Mouse (Mus musculus) limb, embryonic 15.5 days (tissue): ENCODE data around the gene Svop. TPM values are rescaled to one million over a fixed set of nuclear protein-coding genes. Genes with fewer than 3 reads are reported as not detected.

ENCODE experiments used
- ATAC-seq: fragments of 200-750 bp; cut with Nextera tagmentation; 2 replicates; pipeline ENCODE4 v1.8.0; 2017; ENCODE audit warnings: low read depth, moderate TSS enrichment; ENCODE audit not compliant: insufficient number of reproducible peaks, low FRiP score, low TSS enrichment
- H3K27ac ChIP-seq: fragments of 300-500 bp; sonication (generic); 2 replicates; pipeline ENCODE4 v1.5.1; 2015; ENCODE audit warnings: moderate library complexity, mild to moderate bottlenecking, inconsistent platforms
- H3K27me3 ChIP-seq: fragments of 300-500 bp; sonication (generic); 2 replicates; pipeline ENCODE4 v1.6.1; 2015; ENCODE audit warnings: inconsistent platforms
- H3K36me3 ChIP-seq: fragments of 300-500 bp; sonication (generic); 2 replicates; pipeline ENCODE4 v1.6.1; 2015; ENCODE audit warnings: inconsistent platforms
- H3K4me1 ChIP-seq: fragments of 300-500 bp; sonication (generic); 2 replicates; pipeline ENCODE4 v1.6.1; 2015; ENCODE audit warnings: inconsistent platforms
- H3K4me2 ChIP-seq: fragments of 300-500 bp; sonication (generic); 2 replicates; pipeline ENCODE4 v1.6.1; 2015; ENCODE audit warnings: mild to moderate bottlenecking, inconsistent platforms
- H3K4me3 ChIP-seq: fragments of 300-500 bp; sonication (generic); 2 replicates; pipeline ENCODE4 v1.5.1; 2015; ENCODE audit warnings: mild to moderate bottlenecking, inconsistent platforms
- H3K9ac ChIP-seq: fragments of 300-500 bp; sonication (generic); 2 replicates; pipeline ENCODE4 v1.6.1; 2015; ENCODE audit warnings: inconsistent platforms
- H3K9me3 ChIP-seq: fragments of 300-500 bp; sonication (generic); 2 replicates; pipeline ENCODE4 v1.6.1; 2016; ENCODE audit warnings: inconsistent platforms
- WGBS: fragments of 180-500 bp; shearing (Covaris S2); methylation state at CpG from one replicate; pipeline ENCODE4 v1.1.7; 2015; 5-methylcytosine and 5-hydroxymethylcytosine counted together
- polyA plus RNA-seq: library from polyadenylated mRNA; unstranded; fragments of >200 nt; fragmentation: Nextera tagmentation; extraction: Ambion mirVana; gene quantifications from 2 replicates; pipeline ENCODE4 v1.2.1, GENCODE M21; 2015

Gene Svop
- polyA plus RNA-seq, 1 experiment from 2014 or later = 0.24 TPM

DNA sequence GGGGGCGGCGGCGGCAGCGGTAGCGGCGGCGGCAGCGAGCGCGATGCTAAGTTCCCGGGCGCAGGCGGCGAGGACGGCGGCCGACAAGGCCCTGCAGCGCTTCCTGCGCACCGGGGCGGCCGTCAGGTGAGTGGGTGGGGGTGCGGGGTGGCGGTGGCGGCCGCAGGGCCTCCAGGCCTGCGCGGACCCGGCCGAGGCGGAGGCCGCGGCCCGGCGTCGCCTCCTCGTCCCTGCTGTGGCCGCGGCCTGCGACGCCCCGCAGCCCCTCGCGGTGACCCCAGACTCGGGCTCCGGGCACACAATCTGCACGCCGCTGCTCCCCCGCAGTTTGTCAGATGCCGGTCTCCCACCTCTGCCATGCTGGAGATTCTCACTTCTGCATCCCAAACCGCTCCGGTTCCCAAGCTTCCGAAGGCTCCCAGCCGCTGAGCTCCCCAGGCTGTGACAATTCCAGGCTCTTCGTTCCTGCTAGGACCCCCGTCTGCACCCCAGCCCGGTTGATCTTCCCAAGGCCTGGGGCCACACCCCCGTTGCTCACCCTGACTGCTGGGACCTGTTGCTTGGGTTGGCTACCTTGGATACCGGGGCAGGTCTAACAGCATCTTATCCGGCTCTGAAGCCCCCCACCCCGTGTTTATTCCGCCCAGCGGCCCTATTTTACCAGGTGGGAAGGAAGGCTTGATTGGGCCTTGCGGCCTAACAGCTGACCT lies 9.2 kb upstream of the Svop start:
- H3K27me3 ChIP-seq = no peaks in the 10 kb centered on the region
- peaks cover 25% of the 10 kb centered on the region for H3K36me3 ChIP-seq
- WGBS = 4% methylated on average over 26 of the region's 64 CpGs
- H3K4me2 ChIP-seq = peak overlapping the region; percentile 93
- H3K9ac ChIP-seq = peak overlapping the region; percentile 96
- H3K9me3 ChIP-seq = no peaks in the 10 kb centered on the region
- H3K27ac ChIP-seq = peak overlapping the region; percentile 68
- peak overlapping the region; percentile 98 for H3K4me3 ChIP-seq
- peaks cover 14% of the 10 kb centered on the region for H3K4me1 ChIP-seq
- ATAC-seq = 0 out of 2 replicates have a peak, but pooled peaks have one; percentile 22

DNA sequence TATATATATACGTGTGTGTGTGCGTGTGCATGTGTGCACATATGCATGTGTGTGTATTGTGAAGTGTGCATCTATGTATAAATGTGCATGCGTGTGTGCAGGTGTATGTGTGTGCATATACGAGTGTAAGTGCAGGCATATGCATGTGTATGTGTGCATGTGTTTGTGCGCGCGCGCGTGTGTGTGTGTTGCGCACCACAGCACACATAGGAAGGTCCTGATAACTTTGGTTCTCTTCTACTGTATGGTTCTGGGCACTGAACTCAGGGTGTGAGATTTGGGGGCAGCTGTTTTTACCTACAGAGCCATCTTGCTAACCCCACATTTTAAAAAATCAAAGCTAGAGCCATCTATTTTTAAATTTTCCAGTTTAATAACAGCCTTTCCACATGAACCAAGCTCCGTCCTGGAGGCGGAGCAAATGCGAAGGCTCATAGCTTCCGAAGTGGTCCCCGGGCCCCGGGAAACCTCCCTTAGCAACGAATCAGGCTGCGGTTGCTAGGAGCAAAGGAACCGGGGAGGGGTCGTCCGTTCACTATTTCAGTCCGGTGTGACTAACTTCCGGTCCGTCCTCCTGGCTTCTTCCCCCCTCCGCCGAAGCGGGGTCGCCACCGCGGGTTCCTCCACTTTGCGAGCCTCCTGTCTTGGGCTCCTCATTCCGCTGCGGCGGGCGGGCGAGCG lies 8.5 kb upstream of the Svop start:
- H3K4me1 ChIP-seq = peaks cover 14% of the 10 kb centered on the region
- H3K4me2 ChIP-seq = peak overlapping the region; percentile 93
- H3K9me3 ChIP-seq = no peaks in the 10 kb centered on the region
- 8% methylated on average over 37 of the region's 37 CpGs for WGBS
- peaks cover 18% of the 10 kb centered on the region for H3K36me3 ChIP-seq
- H3K27ac ChIP-seq = peak overlapping the region; percentile 68
- H3K4me3 ChIP-seq = peak overlapping the region; percentile 98
- H3K27me3 ChIP-seq = no peaks in the 10 kb centered on the region
- peak; percentile 78 for ATAC-seq
- H3K9ac ChIP-seq = peak overlapping the region; percentile 96

DNA sequence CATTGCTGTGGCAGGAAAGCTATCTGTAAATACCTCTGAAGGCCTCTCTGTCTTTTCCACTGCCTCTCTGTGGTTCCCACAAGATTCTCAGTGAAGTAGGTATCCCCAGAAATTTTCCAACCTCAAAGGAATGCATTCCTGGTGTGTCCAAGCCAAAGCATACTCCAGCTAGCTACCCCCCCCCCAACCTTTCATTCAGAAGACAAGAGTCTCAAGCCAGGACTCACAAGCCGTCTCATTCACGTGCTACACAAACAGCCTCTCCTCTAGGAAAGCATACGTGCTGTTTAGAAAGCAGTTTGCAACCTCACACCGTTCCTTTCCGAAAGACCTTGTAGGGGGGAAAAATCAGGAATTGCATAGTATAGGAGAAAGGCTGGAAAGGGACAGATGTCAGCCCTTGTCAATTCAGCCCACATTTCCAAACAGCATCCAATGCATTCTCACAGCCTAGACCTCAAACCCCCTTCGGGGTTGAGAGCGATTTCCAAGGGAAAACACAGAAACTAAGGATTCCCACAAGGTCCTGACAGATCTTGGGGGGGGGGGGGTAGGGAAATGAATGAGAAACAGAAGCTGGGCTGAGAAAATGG lies 853 bp downstream of the Svop start:
- no peak overlapping the region for H3K27ac ChIP-seq
- 23% methylated on average over 7 of the region's 7 CpGs for WGBS
- ATAC-seq = no peak
- H3K27me3 ChIP-seq = peaks cover 15% of the 10 kb centered on the region
- H3K9me3 ChIP-seq = no peaks in the 10 kb centered on the region
- H3K4me3 ChIP-seq = no peak overlapping the region
- H3K36me3 ChIP-seq = no peaks in the 10 kb centered on the region
- peaks cover 8% of the 10 kb centered on the region for H3K4me1 ChIP-seq
- H3K4me2 ChIP-seq = 0 out of 2 replicates have a peak overlapping the region, but pooled peaks have one; percentile 41
- no peak overlapping the region for H3K9ac ChIP-seq

DNA sequence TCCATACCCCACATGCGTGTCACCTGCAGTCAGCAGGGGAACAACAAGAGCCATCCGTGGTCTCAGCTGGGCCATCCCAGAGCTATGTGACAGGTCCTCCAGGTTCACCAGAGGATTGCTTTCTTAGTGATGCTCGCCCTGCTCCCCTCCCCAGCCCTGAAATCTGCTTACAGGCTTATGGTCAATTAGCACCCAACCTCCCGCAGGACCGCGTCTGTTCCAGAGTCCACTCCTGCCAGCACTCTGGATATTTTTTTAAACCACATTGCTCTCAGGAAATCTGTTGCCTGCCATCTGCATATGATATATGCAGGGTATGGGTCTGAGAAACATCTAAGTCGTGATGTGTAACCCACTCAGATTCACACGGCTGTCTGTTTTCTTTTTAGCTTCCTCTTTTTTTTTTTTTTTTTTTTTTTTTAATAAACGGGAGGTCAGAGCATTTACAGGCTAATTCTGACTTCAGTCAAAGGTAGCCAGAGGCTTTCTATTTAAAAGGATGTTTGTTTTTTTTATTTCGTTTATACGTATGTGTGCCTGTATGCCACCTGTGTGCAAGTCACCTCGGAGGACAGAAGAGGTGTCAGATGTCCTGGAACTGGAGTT lies 3.4 kb downstream of the Svop start:
- no peak overlapping the region for H3K9ac ChIP-seq
- no peak for ATAC-seq
- H3K4me1 ChIP-seq = peaks cover 8% of the 10 kb centered on the region
- H3K27ac ChIP-seq = no peak overlapping the region
- H3K4me2 ChIP-seq = no peak overlapping the region
- no peaks in the 10 kb centered on the region for H3K9me3 ChIP-seq
- WGBS = 63% methylated on average over 12 of the region's 12 CpGs
- H3K36me3 ChIP-seq = no peaks in the 10 kb centered on the region
- H3K27me3 ChIP-seq = peaks cover 15% of the 10 kb centered on the region
- H3K4me3 ChIP-seq = no peak overlapping the region

DNA sequence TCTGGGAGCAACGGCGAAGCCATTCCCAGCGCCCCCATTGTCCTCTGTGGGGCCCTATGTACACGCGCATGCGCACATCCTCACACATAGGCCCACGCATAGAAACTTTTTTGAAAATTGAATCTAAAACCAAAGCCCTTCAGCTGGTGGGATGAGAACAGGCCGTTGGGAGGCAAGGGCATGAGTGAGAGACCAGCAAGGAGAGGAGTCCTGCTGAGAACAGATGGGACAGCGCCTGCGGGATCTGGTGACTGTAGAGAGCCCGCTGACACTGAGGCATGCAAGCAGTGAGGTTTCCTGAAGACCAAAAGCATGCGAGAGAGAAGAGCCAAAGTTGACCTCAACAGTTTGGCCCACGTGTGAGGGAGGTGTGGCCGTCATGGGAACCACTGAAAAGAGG lies 5.9 kb downstream of the Svop start:
- 76% methylated on average over 14 of the region's 14 CpGs for WGBS
- Histone ChIP-seq H3K4me3 (no peak overlapping the region), H3K9me3 (no peaks in the 10 kb centered on the region), H3K36me3 (no peaks in the 10 kb centered on the region), H3K9ac (no peak overlapping the region), H3K4me1 (no peaks in the 10 kb centered on the region), H3K4me2 (no peak overlapping the region), H3K27ac (no peak overlapping the region), H3K27me3 (no peaks in the 10 kb centered on the region)
- ATAC-seq = no peak

DNA sequence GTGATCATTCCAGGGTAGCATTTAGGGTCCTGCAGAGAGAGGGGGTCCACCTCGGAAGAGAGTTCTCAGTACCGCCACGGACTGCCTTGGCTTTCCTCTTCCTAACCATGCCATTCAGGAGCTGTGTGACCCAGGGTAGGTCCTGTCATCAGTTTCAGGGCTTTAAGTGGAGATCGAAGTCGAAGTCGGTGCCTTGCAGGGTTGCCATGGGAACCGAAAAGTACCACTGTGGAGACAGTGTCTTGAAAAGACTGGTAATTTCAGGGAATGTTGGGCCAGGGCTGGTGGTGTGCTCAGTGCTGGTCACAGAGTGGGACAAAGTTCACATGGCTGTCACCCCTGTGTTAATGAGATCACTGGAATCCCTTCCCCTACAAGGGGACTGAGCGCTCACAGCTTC lies 14.4 kb downstream of the Svop start:
- no peak overlapping the region for H3K4me3 ChIP-seq
- H3K27me3 ChIP-seq = no peaks in the 10 kb centered on the region
- no peak overlapping the region for H3K9ac ChIP-seq
- WGBS = 75% methylated on average over 8 of the region's 8 CpGs
- no peaks in the 10 kb centered on the region for H3K9me3 ChIP-seq
- no peaks in the 10 kb centered on the region for H3K36me3 ChIP-seq
- no peaks in the 10 kb centered on the region for H3K4me1 ChIP-seq
- no peak for ATAC-seq
- H3K4me2 ChIP-seq = no peak overlapping the region
- H3K27ac ChIP-seq = no peak overlapping the region

DNA sequence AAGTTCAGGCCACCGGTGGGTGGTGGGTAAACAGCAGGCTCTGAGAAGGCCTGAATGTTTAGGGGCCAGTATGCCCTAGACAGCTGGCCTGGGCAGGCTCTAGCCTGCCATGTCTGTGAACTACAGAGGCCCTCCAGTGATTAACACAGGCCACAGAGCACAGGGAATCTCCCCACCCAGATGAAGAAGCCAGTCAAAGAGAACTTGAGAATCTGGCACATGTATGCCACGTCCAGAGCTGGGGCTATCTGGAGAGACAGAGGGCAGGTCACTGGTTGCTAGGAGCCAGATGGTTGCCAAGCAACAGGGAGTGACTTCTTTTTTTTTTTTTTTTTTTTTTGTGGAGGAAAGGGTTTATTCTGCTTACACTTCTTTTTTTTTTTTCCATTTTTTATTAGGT lies 19.1 kb downstream of the Svop start:
- Histone ChIP-seq H3K36me3 (no peaks in the 10 kb centered on the region), H3K4me2 (no peak overlapping the region), H3K27me3 (no peaks in the 10 kb centered on the region), H3K4me3 (no peak overlapping the region), H3K9ac (no peak overlapping the region), H3K27ac (no peak overlapping the region), H3K4me1 (no peaks in the 10 kb centered on the region), H3K9me3 (no peaks in the 10 kb centered on the region)
- ATAC-seq = no peak
- 51% methylated on average over 2 of the region's 2 CpGs for WGBS

DNA sequence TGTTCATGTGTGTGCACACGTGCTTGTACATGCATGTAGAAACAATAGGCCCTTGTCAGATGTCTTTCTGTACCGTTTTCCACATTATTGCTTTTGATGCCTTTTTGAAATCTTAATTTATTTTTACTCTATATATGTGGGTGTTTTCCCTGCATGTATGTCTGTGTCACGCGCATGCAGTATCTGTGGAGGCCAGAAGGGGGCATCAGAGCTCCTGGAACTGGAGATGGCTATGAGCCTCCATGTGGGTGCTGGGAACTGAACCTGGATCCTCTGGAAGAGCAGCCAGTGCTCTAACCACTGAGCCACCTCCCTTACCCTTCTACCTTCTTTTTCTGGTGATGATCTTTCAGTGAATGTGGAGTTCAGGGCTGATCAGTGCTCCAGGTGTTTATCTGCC lies 20.5 kb downstream of the Svop start:
- 90% methylated on average over 4 of the region's 4 CpGs for WGBS
- H3K9me3 ChIP-seq = no peaks in the 10 kb centered on the region
- no peak overlapping the region for H3K4me2 ChIP-seq
- H3K27ac ChIP-seq = no peak overlapping the region
- no peaks in the 10 kb centered on the region for H3K36me3 ChIP-seq
- H3K4me1 ChIP-seq = no peaks in the 10 kb centered on the region
- no peak overlapping the region for H3K4me3 ChIP-seq
- H3K27me3 ChIP-seq = no peaks in the 10 kb centered on the region
- no peak overlapping the region for H3K9ac ChIP-seq
- ATAC-seq = no peak

DNA sequence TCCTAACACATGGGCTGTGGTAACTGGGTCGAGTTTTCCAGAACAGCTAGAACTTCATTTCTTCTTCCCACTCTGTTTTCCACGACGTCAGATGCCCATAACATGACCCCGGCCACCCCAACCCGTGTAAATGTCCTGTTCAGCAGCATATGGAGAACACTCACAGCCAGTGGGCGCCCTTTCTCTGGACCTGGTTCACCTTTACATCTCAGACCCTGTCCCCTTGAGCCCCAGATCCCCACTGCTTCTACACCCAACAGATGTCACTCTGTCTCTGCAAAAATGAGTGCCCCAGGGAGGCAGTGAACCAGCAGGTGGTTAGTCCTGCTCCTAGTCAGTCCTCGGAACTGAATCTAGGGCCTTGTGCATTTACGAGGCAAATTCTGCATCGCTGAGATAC lies 23.4 kb downstream of the Svop start:
- Histone ChIP-seq H3K9ac (no peak overlapping the region), H3K27ac (no peak overlapping the region), H3K36me3 (no peaks in the 10 kb centered on the region), H3K27me3 (no peaks in the 10 kb centered on the region), H3K4me1 (no peaks in the 10 kb centered on the region), H3K4me2 (no peak overlapping the region), H3K4me3 (no peak overlapping the region), H3K9me3 (no peaks in the 10 kb centered on the region)
- 66% methylated on average over 9 of the region's 9 CpGs for WGBS
- ATAC-seq = no peak

DNA sequence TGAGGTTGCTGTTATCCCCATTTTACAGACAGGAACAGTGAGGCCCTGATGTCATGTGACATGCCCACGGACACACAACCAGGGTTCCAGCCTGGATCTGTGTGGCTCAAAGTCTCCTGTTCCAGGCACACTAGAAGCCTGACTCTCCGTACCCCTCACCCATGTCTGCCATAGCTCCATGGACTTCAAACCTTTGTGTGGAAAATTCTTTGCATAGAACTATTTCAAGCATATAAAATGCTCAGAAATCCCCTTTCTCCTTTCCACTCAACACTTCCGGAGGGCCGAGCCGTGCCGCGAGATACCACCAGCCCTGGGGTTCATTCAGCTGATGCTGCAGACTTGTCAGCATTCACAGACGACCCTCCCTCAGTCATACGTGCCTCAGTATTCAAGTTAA lies 23.8 kb downstream of the Svop start:
- no peak overlapping the region for H3K9ac ChIP-seq
- H3K4me3 ChIP-seq = no peak overlapping the region
- H3K27ac ChIP-seq = no peak overlapping the region
- H3K27me3 ChIP-seq = no peaks in the 10 kb centered on the region
- no peak for ATAC-seq
- no peaks in the 10 kb centered on the region for H3K9me3 ChIP-seq
- no peak overlapping the region for H3K4me2 ChIP-seq
- WGBS = 83% methylated on average over 9 of the region's 9 CpGs
- H3K36me3 ChIP-seq = no peaks in the 10 kb centered on the region
- H3K4me1 ChIP-seq = no peaks in the 10 kb centered on the region

DNA sequence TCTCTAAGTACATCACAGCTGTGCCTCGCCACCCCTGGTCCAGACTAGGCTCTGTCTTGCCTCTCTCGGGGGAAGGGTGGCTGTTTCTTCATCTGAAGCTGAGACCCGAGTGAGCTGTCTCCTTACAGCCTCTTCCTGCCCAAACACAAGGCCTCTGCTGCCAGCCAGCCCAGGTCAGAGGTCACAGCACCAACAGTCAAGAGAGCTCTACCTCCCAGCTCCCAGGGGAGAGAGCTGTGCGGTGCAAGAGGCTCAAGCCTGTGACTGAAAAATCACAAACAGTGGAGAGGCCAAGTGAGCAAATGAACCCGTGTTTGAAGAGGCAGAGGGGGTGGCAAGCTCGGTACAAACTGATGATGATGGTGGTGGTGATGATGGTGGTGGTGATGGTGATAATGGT lies 24.8 kb downstream of the Svop start:
- ATAC-seq = no peak
- no peaks in the 10 kb centered on the region for H3K4me1 ChIP-seq
- H3K36me3 ChIP-seq = no peaks in the 10 kb centered on the region
- H3K27me3 ChIP-seq = no peaks in the 10 kb centered on the region
- H3K4me3 ChIP-seq = no peak overlapping the region
- no peaks in the 10 kb centered on the region for H3K9me3 ChIP-seq
- H3K9ac ChIP-seq = no peak overlapping the region
- H3K27ac ChIP-seq = no peak overlapping the region
- WGBS = 44% methylated on average over 6 of the region's 6 CpGs
- no peak overlapping the region for H3K4me2 ChIP-seq

DNA sequence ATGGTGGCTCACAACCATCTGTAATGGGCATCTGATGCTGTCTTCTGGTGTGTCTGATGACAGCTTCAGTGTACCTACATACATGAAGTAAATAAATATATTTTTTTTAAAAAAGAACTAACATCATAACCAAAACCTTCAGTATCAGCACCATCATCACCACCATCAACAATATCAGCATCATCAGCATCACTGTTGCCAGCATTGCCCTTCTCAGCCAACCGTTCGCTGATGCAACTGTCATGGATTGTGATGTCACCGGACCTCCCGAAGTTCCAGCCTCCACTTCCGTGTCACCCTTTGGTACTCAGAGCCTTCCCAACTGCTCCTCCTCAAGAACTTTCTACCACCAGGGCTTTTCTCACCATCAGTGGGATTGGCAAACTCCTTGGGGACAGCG lies 26.2 kb downstream of the Svop start, which contains the start of gene Usp30:
Gene Usp30, plus strand, starts transcription at position 301 of the 400 bp plus-strand sequence.
- H3K4me2 ChIP-seq = no peak within 1 kb of the TSS
- H3K27me3 ChIP-seq = no peaks in the 10 kb centered on the region
- H3K9ac ChIP-seq = no peak within 1 kb of the TSS
- H3K9me3 ChIP-seq = no peaks in the 10 kb centered on the region
- no peak within 1 kb of the TSS for H3K27ac ChIP-seq
- no peaks in the 10 kb centered on the region for H3K36me3 ChIP-seq
- ATAC-seq = no peak
- no peaks in the 10 kb centered on the region for H3K4me1 ChIP-seq
- no peak within 1 kb of the TSS for H3K4me3 ChIP-seq
- 93% methylated on average over 6 of the region's 6 CpGs for WGBS
